Mouse (Mus musculus) liver, embryonic 15.5 days (tissue): ENCODE results near the gene Tmem62. TPM values are rescaled to one million over a fixed set of nuclear protein-coding genes. Genes with fewer than 3 reads are reported as not detected.
A peak's percentile ranks its signal among the peaks of the same experiment; 100 is the strongest.
"Not testable (repeated sequence)": the region's sequence is repeated elsewhere in the genome, so short reads cannot be mapped to it uniquely, and the experiment has no call there.

Experiments used
- ATAC-seq: fragments of 200-750 bp; cut with Nextera tagmentation; 2 replicates; pipeline ENCODE4 v1.8.0; 2017; ENCODE audit warnings: moderate number of reproducible peaks, mild to moderate bottlenecking, moderate library complexity; ENCODE audit not compliant: insufficient read depth
- H3K27ac ChIP-seq: fragments of 300-500 bp; sonication (generic); replicated peaks from 2 replicates; pipeline ENCODE4 v1.5.1; 2015; ENCODE audit warnings: mild to moderate bottlenecking, inconsistent platforms
- H3K27me3 ChIP-seq: fragments of 300-500 bp; sonication (generic); 2 replicates; pipeline ENCODE4 v1.6.1; 2015; ENCODE audit warnings: mild to moderate bottlenecking, inconsistent platforms
- H3K36me3 ChIP-seq: fragments of 300-500 bp; sonication (generic); replicated peaks from 2 replicates; pipeline ENCODE4 v1.6.1; 2015; ENCODE audit warnings: moderate library complexity, mild to moderate bottlenecking, inconsistent platforms
- H3K4me1 ChIP-seq: fragments of 300-500 bp; sonication (generic); replicated peaks from 2 replicates; pipeline ENCODE4 v1.6.1; 2015; ENCODE audit warnings: inconsistent platforms
- H3K4me2 ChIP-seq: fragments of 300-500 bp; sonication (generic); 2 replicates; pipeline ENCODE4 v1.6.1; 2015; ENCODE audit warnings: moderate library complexity, mild to moderate bottlenecking, inconsistent platforms
- H3K4me3 ChIP-seq: fragments of 300-500 bp; sonication (generic); replicated peaks from 2 replicates; pipeline ENCODE4 v1.5.1; 2015; ENCODE audit warnings: mild to moderate bottlenecking, inconsistent platforms
- H3K9ac ChIP-seq: fragments of 300-500 bp; sonication (generic); 2 replicates; pipeline ENCODE4 v1.6.1; 2015; ENCODE audit warnings: moderate library complexity, mild to moderate bottlenecking, inconsistent platforms
- H3K9me3 ChIP-seq: fragments of 300-500 bp; sonication (generic); replicated peaks from 2 replicates; pipeline ENCODE4 v1.6.1; 2016; ENCODE audit warnings: inconsistent platforms
- WGBS: fragments of 180-500 bp; shearing (Covaris S2); methylation state at CpG from one replicate; pipeline ENCODE4 v1.1.7; 2015; ENCODE audit warnings: mixed read lengths; ENCODE audit not compliant: insufficient replicate concordance; 5-methylcytosine and 5-hydroxymethylcytosine counted together
- polyA plus RNA-seq: library from polyadenylated mRNA; unstranded; fragments of >200 nt; fragmentation: Nextera tagmentation; extraction: Ambion mirVana; gene quantifications from 2 replicates; pipeline ENCODE4 v1.2.1, GENCODE M21; 2015

Tmem62 gene
- polyA plus RNA-seq, 1 experiment from 2014 or later: 2.2 TPM

- H3K9ac ChIP-seq: no peak overlapping the region
- no peaks in the 10 kb centered on the region for H3K36me3 ChIP-seq
- no peak for ATAC-seq
Observed at GRCm38 (mm10) chr2:120991196-120991595, 14.4 kb downstream of the Tmem62 start.

GRCm38 (mm10) chr2:120996607-120997006, 19.8 kb downstream of the Tmem62 start:
- not testable (repeated sequence) for H3K4me1 ChIP-seq, H3K36me3 ChIP-seq, H3K9me3 ChIP-seq, ATAC-seq, H3K9ac ChIP-seq, H3K4me3 ChIP-seq, H3K27me3 ChIP-seq, H3K4me2 ChIP-seq, H3K27ac ChIP-seq
- 53% methylated on average over 1 of the region's 1 CpGs for WGBS

More at GRCm38 (mm10) chr2:120991196-120991595, 14.4 kb downstream of the Tmem62 start:
- H3K9me3 ChIP-seq: no peaks in the 10 kb centered on the region
- no peaks in the 10 kb centered on the region for H3K27me3 ChIP-seq
- peaks cover 5% of the 10 kb centered on the region for H3K4me1 ChIP-seq
- H3K27ac ChIP-seq: no peak overlapping the region
- H3K4me2 ChIP-seq: no peak overlapping the region
- no peak overlapping the region for H3K4me3 ChIP-seq
- WGBS: 69% methylated on average over 4 of the region's 4 CpGs

GRCm38 (mm10) chr2:120998863-120999262, 22.0 kb downstream of the Tmem62 start:
- Histone ChIP-seq H3K27ac (no peak overlapping the region), H3K27me3 (no peaks in the 10 kb centered on the region), H3K4me3 (no peak overlapping the region), H3K9ac (no peak overlapping the region), H3K4me1 (peaks cover 7% of the 10 kb centered on the region; the same call in 1 of the 2 replicates), H3K36me3 (no peaks in the 10 kb centered on the region), H3K9me3 (no peaks in the 10 kb centered on the region), H3K4me2 (no peak overlapping the region)
- WGBS: 48% methylated on average over 8 of the region's 8 CpGs
- ATAC-seq: 0 out of 2 replicates have a peak, but pooled peaks have one; percentile 22

- no peak for ATAC-seq
Observed at GRCm38 (mm10) chr2:121003586-121003985, 26.8 kb downstream of the Tmem62 start.

GRCm38 (mm10) chr2:121004018-121004811, 27.4 kb downstream of the Tmem62 start:
- no peak overlapping the region for H3K4me3 ChIP-seq
- H3K36me3 ChIP-seq: no peaks in the 10 kb centered on the region
- no peak for ATAC-seq
- 77% methylated on average over 7 of the region's 7 CpGs for WGBS
- H3K4me2 ChIP-seq: no peak overlapping the region
- H3K27me3 ChIP-seq: no peaks in the 10 kb centered on the region
- H3K9ac ChIP-seq: no peak overlapping the region
- H3K9me3 ChIP-seq: no peaks in the 10 kb centered on the region
- H3K4me1 ChIP-seq: peaks cover 14% of the 10 kb centered on the region
- H3K27ac ChIP-seq: no peak overlapping the region

More at GRCm38 (mm10) chr2:121003586-121003985, 26.8 kb downstream of the Tmem62 start:
- Histone ChIP-seq H3K27me3 (no peaks in the 10 kb centered on the region), H3K4me1 (peaks cover 12% of the 10 kb centered on the region), H3K4me3 (no peak overlapping the region), H3K4me2 (no peak overlapping the region), H3K36me3 (no peaks in the 10 kb centered on the region), H3K9ac (no peak overlapping the region), H3K9me3 (no peaks in the 10 kb centered on the region), H3K27ac (no peak overlapping the region)
- WGBS: 77% methylated on average over 2 of the region's 2 CpGs

GRCm38 (mm10) chr2:121006986-121007385, 30.2 kb downstream of the Tmem62 start:
- Histone ChIP-seq H3K4me1 (peaks cover 22% of the 10 kb centered on the region), H3K27me3 (no peaks in the 10 kb centered on the region), H3K9me3 (no peaks in the 10 kb centered on the region), H3K36me3 (peaks cover 11% of the 10 kb centered on the region), H3K4me3 (no peak overlapping the region), H3K4me2 (no peak overlapping the region), H3K9ac (no peak overlapping the region), H3K27ac (peak overlapping the region; percentile 88; the same call in 1 of the 2 replicates)
- ATAC-seq: no peak
- 77% methylated on average over 1 of the region's 1 CpGs for WGBS

- 2% methylated on average over 34 of the region's 34 CpGs for WGBS
Observed at GRCm38 (mm10) chr2:121007925-121008663, 31.3 kb downstream of the Tmem62 start, which contains the start of gene Ccndbp1. TSS of gene Ccndbp1 (plus strand) at chr2:121008403.

GRCm38 (mm10) chr2:121008664-121009007, 31.8 kb downstream of the Tmem62 start:
- peak overlapping the region; percentile 81 for H3K4me2 ChIP-seq
- peak; percentile 50 for ATAC-seq
- H3K4me1 ChIP-seq: peaks cover 22% of the 10 kb centered on the region
- WGBS: under 1% methylated on average over 12 of the region's 12 CpGs
- no peaks in the 10 kb centered on the region for H3K27me3 ChIP-seq
- peak overlapping the region; percentile 88 for H3K27ac ChIP-seq
- peaks cover 24% of the 10 kb centered on the region for H3K36me3 ChIP-seq
- H3K4me3 ChIP-seq: peak overlapping the region; percentile 88
- H3K9ac ChIP-seq: peak overlapping the region; percentile 84
- H3K9me3 ChIP-seq: no peaks in the 10 kb centered on the region

More at GRCm38 (mm10) chr2:121007925-121008663, 31.3 kb downstream of the Tmem62 start, which contains the start of gene Ccndbp1:
- Histone ChIP-seq H3K4me2 (peak within 1 kb of the TSS; percentile 81), H3K4me3 (peak within 1 kb of the TSS; percentile 88), H3K27me3 (no peaks in the 10 kb centered on the region), H3K4me1 (peaks cover 22% of the 10 kb centered on the region), H3K9me3 (no peaks in the 10 kb centered on the region), H3K27ac (peak within 1 kb of the TSS; percentile 88), H3K9ac (peak within 1 kb of the TSS; percentile 84), H3K36me3 (peaks cover 22% of the 10 kb centered on the region)
- ATAC-seq: peak; percentile 96

GRCm38 (mm10) chr2:121009071-121009677, 32.4 kb downstream of the Tmem62 start:
- WGBS: 18% methylated on average over 5 of the region's 5 CpGs
- Histone ChIP-seq H3K9me3 (no peaks in the 10 kb centered on the region), H3K9ac (peak overlapping the region; percentile 84), H3K27ac (peak overlapping the region; percentile 88), H3K4me1 (peaks cover 22% of the 10 kb centered on the region), H3K27me3 (no peaks in the 10 kb centered on the region), H3K4me3 (peak overlapping the region; percentile 88), H3K4me2 (peak overlapping the region; percentile 81), H3K36me3 (peaks cover 28% of the 10 kb centered on the region)
- ATAC-seq: no peak

GRCm38 (mm10) chr2:121012676-121013075, 35.9 kb downstream of the Tmem62 start:
- H3K4me2 ChIP-seq: no peak overlapping the region

GRCm38 (mm10) chr2:121015507-121015906, 38.7 kb downstream of the Tmem62 start:
- no peak overlapping the region for H3K4me2 ChIP-seq
- no peak overlapping the region for H3K27ac ChIP-seq
- H3K27me3 ChIP-seq: no peaks in the 10 kb centered on the region
- H3K4me1 ChIP-seq: 0 out of 2 replicates have a peak, but pooled peaks cover 1% of the 10 kb centered on the region
- H3K9ac ChIP-seq: no peak overlapping the region
- 70% methylated on average over 2 of the region's 2 CpGs for WGBS
- no peak for ATAC-seq
- peaks cover 77% of the 10 kb centered on the region for H3K36me3 ChIP-seq
- no peak overlapping the region for H3K4me3 ChIP-seq
- no peaks in the 10 kb centered on the region for H3K9me3 ChIP-seq

More at GRCm38 (mm10) chr2:121012676-121013075, 35.9 kb downstream of the Tmem62 start:
- H3K36me3 ChIP-seq: peaks cover 52% of the 10 kb centered on the region
- no peak overlapping the region for H3K27ac ChIP-seq
- no peak for ATAC-seq
- 84% methylated on average over 9 of the region's 9 CpGs for WGBS
- peaks cover 22% of the 10 kb centered on the region for H3K4me1 ChIP-seq
- H3K9ac ChIP-seq: no peak overlapping the region
- no peaks in the 10 kb centered on the region for H3K27me3 ChIP-seq
- no peak overlapping the region for H3K4me3 ChIP-seq
- no peaks in the 10 kb centered on the region for H3K9me3 ChIP-seq
